Mouse (Mus musculus) heart, embryonic 16.5 days (tissue): Measurements from ENCODE around the gene Mlph. TPM values are rescaled to one million over a fixed set of nuclear protein-coding genes. Genes with fewer than 3 reads are reported as not detected.

Source experiments
- ATAC-seq: fragments of 200-750 bp; cut with Nextera tagmentation; replicated peaks from 2 replicates; pipeline ENCODE4 v1.8.0; 2017; ENCODE audit warnings: moderate number of reproducible peaks; ENCODE audit not compliant: insufficient read depth, low FRiP score; ENCODE audit errors: extremely low read depth
- H3K27ac ChIP-seq: fragments of 300-500 bp; sonication (generic); 2 replicates; pipeline ENCODE4 v1.5.1; 2014; ENCODE audit warnings: mild to moderate bottlenecking, low read length, control low read depth, moderate library complexity
- H3K27me3 ChIP-seq: fragments of 300-500 bp; sonication (generic); 2 replicates; pipeline ENCODE4 v1.6.1; 2014; ENCODE audit warnings: low read length, mixed read lengths; ENCODE audit not compliant: control insufficient read depth, insufficient read depth
- H3K36me3 ChIP-seq: fragments of 300-500 bp; sonication (generic); 2 replicates; pipeline ENCODE4 v1.6.1; 2014; ENCODE audit not compliant: control insufficient read depth, insufficient read depth
- H3K4me1 ChIP-seq: fragments of 300-500 bp; sonication (generic); 2 replicates; pipeline ENCODE4 v1.6.1; 2014; ENCODE audit warnings: low read length, mixed read lengths; ENCODE audit not compliant: control insufficient read depth, insufficient read depth
- H3K4me2 ChIP-seq: fragments of 300-500 bp; sonication (generic); 2 replicates; pipeline ENCODE4 v1.6.1; 2014; ENCODE audit warnings: low read depth, mild to moderate bottlenecking, control low read depth, low read length
- H3K4me3 ChIP-seq: fragments of 300-500 bp; sonication (generic); 2 replicates; pipeline ENCODE4 v1.5.1; 2014; ENCODE audit warnings: mild to moderate bottlenecking, control low read depth, low read length
- H3K9ac ChIP-seq: fragments of 300-500 bp; sonication (generic); 2 replicates; pipeline ENCODE4 v1.6.1; 2014; ENCODE audit warnings: low read length, control low read depth
- H3K9me3 ChIP-seq: fragments of 300-500 bp; sonication (generic); replicated peaks from 2 replicates; pipeline ENCODE4 v1.6.1; 2016; ENCODE audit warnings: low read length; ENCODE audit not compliant: control insufficient read depth
- WGBS: fragments of 180-500 bp; shearing (Covaris S2); extraction: QIAGEN DNeasy Blood & Tissue Kit; methylation state at CpG from one replicate; pipeline ENCODE4 v1.1.7; 2014; 5-methylcytosine and 5-hydroxymethylcytosine counted together
- polyA plus RNA-seq: library from polyadenylated mRNA; unstranded; fragments of >200 nt; fragmentation: Nextera tagmentation; extraction: Ambion mirVana; gene quantifications from 2 replicates; pipeline ENCODE4 v1.2.1, GENCODE M21; 2015

Mlph gene
- polyA plus RNA-seq, 1 experiment from 2014 or later, result 0.33 TPM

DNA sequence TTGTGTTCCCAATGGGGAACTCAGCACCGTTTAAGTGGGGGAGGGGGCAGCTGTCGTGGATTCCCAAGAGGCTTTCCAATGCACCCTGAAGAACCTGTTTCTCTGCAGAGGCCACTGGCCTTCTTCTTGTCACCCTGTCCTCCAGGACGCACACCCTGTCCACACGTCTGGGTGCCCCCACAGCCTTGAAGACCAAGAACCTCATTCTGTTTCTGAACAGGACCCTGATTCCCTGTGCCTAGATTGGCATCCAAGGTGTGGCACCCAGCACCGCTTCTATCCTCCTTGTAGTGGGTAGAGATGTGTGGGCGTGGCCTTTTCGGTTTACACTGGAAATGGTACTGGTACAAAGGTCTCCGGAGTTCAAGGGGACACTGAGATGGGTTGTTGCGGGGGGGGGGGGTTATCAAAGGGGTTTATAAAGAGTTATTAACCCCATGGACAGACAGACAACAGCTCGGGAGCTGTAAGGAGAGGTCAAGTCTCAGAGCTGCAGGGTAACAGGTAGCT, 55.1 kb downstream of the Mlph start:
- WGBS, result 75% methylated on average over 10 of the region's 10 CpGs
- peaks cover 48% of the 10 kb centered on the region for H3K4me1 ChIP-seq
- H3K36me3 ChIP-seq, result no peaks in the 10 kb centered on the region
- no peak overlapping the region for H3K4me2 ChIP-seq
- no peak overlapping the region for H3K4me3 ChIP-seq
- no peak overlapping the region for H3K9ac ChIP-seq
- no peaks in the 10 kb centered on the region for H3K27me3 ChIP-seq
- no peak overlapping the region for H3K27ac ChIP-seq
- H3K9me3 ChIP-seq, result no peaks in the 10 kb centered on the region
- ATAC-seq, result no peak

DNA sequence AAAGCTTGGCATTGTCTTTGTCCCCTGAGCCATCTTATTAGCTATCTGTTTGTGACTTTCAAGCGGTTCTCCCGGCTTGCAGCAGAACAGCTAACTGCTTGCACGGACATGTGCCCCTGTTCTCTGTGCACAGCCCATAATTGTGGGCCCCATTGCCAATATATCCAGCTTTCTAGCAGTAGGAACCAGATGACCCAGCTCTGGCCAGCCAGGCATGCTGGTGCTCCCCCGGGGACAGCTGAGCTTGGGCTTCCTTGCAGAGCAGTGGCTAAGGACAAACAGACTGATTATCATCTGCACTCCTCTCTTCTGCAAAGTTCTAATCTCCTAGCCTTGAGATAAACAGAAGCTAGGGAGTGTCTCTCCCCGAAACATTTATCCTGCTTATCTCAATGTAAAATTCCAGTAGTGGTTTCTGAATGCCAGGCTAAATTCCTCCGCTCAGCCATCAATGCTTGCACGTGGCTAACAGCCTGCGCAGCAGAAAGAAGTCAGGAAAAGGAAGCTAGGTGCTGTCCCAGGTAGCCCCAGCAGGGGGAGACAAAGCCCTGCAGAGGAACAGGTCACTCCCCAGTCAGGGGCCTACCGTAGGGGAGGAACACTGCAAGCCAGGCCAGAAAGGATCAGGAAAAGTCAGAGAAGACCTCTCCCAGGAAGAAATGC, 58.2 kb downstream of the Mlph start:
- WGBS, result 17% methylated on average over 9 of the region's 9 CpGs
- Histone ChIP-seq H3K9me3 (no peaks in the 10 kb centered on the region), H3K27ac (peak overlapping the region; percentile 61), H3K4me2 (peak overlapping the region; percentile 10; the same call in 1 of the 2 replicates), H3K27me3 (no peaks in the 10 kb centered on the region), H3K4me1 (peaks cover 44% of the 10 kb centered on the region), H3K4me3 (no peak overlapping the region), H3K9ac (peak overlapping the region; percentile 70), H3K36me3 (no peaks in the 10 kb centered on the region)
- peak; percentile 71 for ATAC-seq

DNA sequence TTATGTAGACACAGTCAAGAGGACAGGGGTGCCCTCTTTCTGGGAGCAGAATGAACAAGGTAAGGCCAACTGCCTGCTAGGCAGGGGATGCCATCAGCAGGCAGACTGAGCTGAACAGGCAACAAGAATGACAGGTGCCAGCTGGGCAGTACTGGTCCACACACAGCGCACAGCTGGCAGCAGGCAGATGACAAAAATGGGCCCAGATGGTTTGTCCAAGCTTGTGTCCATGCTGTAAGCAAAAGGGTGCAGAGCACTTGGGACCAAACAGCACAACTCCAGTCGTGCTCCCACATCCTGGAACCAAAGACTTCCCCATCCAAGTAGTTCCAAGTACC, 58.7 kb downstream of the Mlph start:
- no peaks in the 10 kb centered on the region for H3K9me3 ChIP-seq

DNA sequence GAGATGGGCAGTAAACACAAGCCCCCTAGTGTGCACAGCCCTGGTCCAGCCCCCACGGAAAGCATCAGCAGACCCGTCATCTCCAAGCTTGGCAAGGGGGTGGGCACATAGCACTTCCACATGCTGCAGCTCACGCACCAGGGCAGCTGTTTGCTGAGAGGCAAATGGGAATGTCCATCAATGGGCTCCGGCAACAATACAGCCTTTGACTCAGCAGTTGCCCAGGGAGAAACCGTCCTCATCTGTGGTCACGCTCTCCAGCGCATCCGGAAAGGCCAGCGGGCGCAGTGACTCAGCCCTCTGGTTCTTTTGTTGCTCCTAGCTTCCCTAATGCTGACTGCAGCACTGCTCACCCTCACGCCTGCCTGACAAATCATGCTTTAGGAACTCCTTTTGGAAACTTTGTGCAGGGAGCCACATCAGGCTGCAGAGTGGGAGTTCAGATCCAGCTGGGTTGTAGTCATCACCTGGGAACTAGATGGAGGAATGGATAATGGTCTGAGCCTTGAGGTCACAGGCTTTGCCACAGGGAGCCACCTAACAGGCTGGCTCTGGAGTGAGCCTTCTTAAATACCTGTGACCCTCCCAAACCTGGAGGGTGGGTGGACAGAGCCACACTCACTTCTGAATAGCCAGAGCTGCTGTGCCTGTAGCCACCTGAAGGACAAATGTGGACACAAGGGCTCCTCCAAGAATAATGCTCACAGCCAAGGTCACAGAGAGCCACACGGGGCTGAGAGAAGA, 60.2 kb downstream of the Mlph start:
- Histone ChIP-seq H3K4me1 (peaks cover 33% of the 10 kb centered on the region), H3K4me2 (no peak overlapping the region), H3K27me3 (no peaks in the 10 kb centered on the region), H3K9ac (peak overlapping the region; percentile 46; the same call in 1 of the 2 replicates), H3K36me3 (no peaks in the 10 kb centered on the region), H3K27ac (0 out of 2 replicates have a peak overlapping the region, but pooled peaks have one; percentile 15), H3K9me3 (no peaks in the 10 kb centered on the region), H3K4me3 (no peak overlapping the region)
- ATAC-seq, result no peak
- 27% methylated on average over 12 of the region's 12 CpGs for WGBS

More for the DNA sequence above, 58.7 kb downstream of the Mlph start:
- WGBS, result 85% methylated on average over 2 of the region's 2 CpGs
- Histone ChIP-seq H3K4me2 (no peak overlapping the region), H3K9ac (peak overlapping the region; percentile 70), H3K36me3 (no peaks in the 10 kb centered on the region), H3K4me3 (no peak overlapping the region), H3K27ac (peak overlapping the region; percentile 61), H3K27me3 (no peaks in the 10 kb centered on the region), H3K4me1 (peaks cover 40% of the 10 kb centered on the region)
- peak; percentile 34 for ATAC-seq

DNA sequence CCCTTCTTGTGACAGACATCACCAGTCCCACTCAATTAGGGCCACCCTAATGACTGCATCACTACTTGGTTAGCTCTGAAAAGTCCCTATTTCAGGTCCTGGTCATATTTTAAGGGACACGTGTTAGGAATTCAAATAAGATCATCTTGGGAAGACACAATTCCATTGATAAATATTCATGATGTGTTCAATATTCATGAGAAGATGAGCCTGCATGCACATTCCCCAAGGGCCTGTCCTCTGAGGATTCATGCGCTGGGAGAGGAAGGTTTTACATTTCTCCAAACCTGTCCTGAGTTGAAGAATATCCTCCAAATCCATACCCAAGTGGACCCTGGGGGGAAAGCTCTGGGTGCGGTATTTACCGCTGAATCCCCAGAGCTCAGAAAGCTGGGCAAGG, 61.1 kb downstream of the Mlph start:
- no peaks in the 10 kb centered on the region for H3K36me3 ChIP-seq
- H3K9ac ChIP-seq, result no peak overlapping the region
- no peak overlapping the region for H3K4me2 ChIP-seq
- no peak overlapping the region for H3K27ac ChIP-seq
- no peaks in the 10 kb centered on the region for H3K27me3 ChIP-seq
- peaks cover 36% of the 10 kb centered on the region for H3K4me1 ChIP-seq
- H3K9me3 ChIP-seq, result no peaks in the 10 kb centered on the region
- H3K4me3 ChIP-seq, result no peak overlapping the region
- no peak for ATAC-seq
- 88% methylated on average over 4 of the region's 4 CpGs for WGBS

DNA sequence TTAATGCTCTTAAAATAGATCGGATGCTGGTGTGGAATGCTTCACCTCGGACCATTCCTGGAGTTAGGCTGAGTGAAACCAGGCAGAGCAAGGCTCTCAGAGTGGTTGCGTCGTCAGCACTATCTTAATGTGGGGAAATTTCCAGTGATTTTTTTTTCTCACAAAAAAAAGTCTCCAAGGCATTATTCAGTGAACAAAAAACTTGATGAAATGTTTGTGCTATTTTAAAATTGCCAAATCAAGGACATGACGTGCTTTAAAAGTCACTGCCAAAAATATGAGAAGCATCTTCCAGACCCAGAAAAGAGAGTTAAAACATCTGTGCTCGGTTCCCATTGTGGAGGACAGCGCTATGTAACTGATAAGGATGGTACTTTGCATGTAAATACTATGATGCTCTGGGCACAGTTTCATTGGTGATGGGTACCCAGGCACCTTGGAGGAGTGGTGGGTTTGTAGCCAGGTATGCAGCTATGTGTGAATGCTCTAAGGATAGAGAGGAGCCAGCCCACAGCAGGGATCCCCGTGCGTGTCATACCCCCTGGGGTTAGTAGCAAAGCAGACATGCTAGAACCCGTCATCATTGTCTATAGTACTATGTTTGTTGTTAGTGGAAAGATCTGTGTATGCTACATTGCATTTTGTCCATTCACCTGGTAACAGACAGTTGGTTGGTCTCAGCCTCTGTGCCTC, 65.9 kb downstream of the Mlph start:
- Histone ChIP-seq H3K36me3 (no peaks in the 10 kb centered on the region), H3K4me3 (no peak overlapping the region), H3K27me3 (no peaks in the 10 kb centered on the region), H3K4me2 (peak overlapping the region; percentile 17), H3K4me1 (peaks cover 11% of the 10 kb centered on the region), H3K9ac (no peak overlapping the region), H3K27ac (peak overlapping the region; percentile 77), H3K9me3 (0 out of 2 replicates have a peak, but pooled peaks cover 2% of the 10 kb centered on the region)
- peak; percentile 78 for ATAC-seq
- 30% methylated on average over 10 of the region's 10 CpGs for WGBS

DNA sequence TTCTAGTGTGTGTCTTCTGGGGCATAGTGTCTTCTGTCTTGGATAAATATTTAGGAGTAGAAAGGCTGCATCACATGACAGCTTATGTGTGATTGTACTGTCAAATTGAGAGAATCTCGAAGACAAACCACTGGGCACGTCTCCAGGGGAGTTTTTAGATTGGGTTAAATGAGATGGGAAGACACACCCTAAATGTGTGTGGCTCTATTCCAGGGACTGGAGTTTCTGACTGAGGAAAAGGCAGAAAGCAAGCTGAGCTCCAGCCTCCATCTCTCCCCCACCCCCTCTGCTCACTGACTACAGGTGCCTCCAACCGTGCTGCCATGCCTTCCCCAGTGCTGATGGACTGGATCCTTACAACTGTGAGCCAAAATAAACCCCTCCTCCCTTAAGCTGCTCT, 66.5 kb downstream of the Mlph start:
- Histone ChIP-seq H3K27me3 (no peaks in the 10 kb centered on the region), H3K9ac (no peak overlapping the region), H3K4me2 (no peak overlapping the region), H3K36me3 (no peaks in the 10 kb centered on the region), H3K9me3 (0 out of 2 replicates have a peak, but pooled peaks cover 2% of the 10 kb centered on the region), H3K4me1 (peaks cover 11% of the 10 kb centered on the region), H3K4me3 (no peak overlapping the region), H3K27ac (peak overlapping the region; percentile 77)
- ATAC-seq, result no peak
- WGBS, result 58% methylated on average over 3 of the region's 3 CpGs

DNA sequence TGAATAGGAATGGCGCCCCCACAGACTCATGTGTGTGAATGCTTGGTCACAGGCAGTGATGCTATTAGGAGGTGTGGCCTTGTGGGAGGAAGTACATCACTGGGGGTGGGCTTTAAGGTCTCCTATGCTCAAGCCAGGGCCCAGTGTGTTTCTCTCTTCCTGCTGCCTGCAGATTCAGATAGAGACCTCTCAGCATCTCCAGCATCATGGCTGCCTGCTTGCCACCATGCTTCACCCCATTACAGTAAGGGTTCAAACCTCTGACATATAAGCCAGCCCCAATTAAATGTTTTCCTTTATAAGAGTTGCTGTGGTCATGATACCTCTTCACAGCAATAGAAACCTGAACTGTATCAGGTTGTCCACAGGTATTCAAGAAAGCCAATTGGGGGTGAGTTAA, 81.0 kb downstream of the Mlph start:
- H3K27ac ChIP-seq, result no peak overlapping the region
- H3K36me3 ChIP-seq, result no peaks in the 10 kb centered on the region
- WGBS, result 90% methylated on average over 1 of the region's 1 CpGs
- no peak for ATAC-seq
- peaks cover 15% of the 10 kb centered on the region for H3K4me1 ChIP-seq
- no peaks in the 10 kb centered on the region for H3K27me3 ChIP-seq
- H3K4me3 ChIP-seq, result no peak overlapping the region
- no peak overlapping the region for H3K4me2 ChIP-seq
- peaks cover 4% of the 10 kb centered on the region; the same call in 1 of the 2 replicates for H3K9me3 ChIP-seq
- H3K9ac ChIP-seq, result no peak overlapping the region
